Mouse (Mus musculus): ENCODE measurements around the gene Ifnar1. TPM values are rescaled to one million over a fixed set of nuclear protein-coding genes. Genes with fewer than 3 reads are reported as not detected.

Gene Ifnar1
- polyA plus RNA-seq, 1 experiment from 2014 or later: 51.4 TPM

- no peak for ATAC-seq (replicated peaks; ENCODE audit: low FRiP score)
- Histone ChIP-seq H3K9ac (ENCODE audit: low read length) (peak overlapping the region; percentile 61), H3K27ac (ENCODE audit: low read depth, low read length) (no peak overlapping the region)
Measured at GRCm38 (mm10) chr16:91463836-91464400, 21.1 kb upstream of the Ifnar1 start.

GRCm38 (mm10) chr16:91464594-91465504 lies 20.2 kb upstream of the Ifnar1 start:
- H3K9me3 ChIP-seq (ENCODE audit: control insufficient read depth, low read length): no peaks in the 10 kb centered on the region
- H3K27me3 ChIP-seq (ENCODE audit: control insufficient read depth, insufficient read depth, low read length): no peaks in the 10 kb centered on the region
- ATAC-seq (replicated peaks; ENCODE audit: low FRiP score): peak; percentile 96
- peak overlapping the region; percentile 43 for H3K4me3 ChIP-seq (ENCODE audit: low read depth, low read length)
- H3K9ac ChIP-seq (ENCODE audit: low read length): peak overlapping the region; percentile 61
- under 1% methylated on average over 44 of the region's 44 CpGs for WGBS
- peaks cover 8% of the 10 kb centered on the region for H3K4me1 ChIP-seq (replicated peaks; ENCODE audit: control insufficient read depth, insufficient read depth, low read length)
- DNase-seq (ENCODE audit: low spot score): peak; percentile 97
- peak overlapping the region; percentile 51; the same call in 1 of the 2 replicates for H3K27ac ChIP-seq (ENCODE audit: low read depth, low read length)
- peak overlapping the region; percentile 94 for H3K4me2 ChIP-seq (ENCODE audit: low read depth, low read length, severe bottlenecking)
- no peaks in the 10 kb centered on the region for H3K36me3 ChIP-seq (ENCODE audit: control insufficient read depth, insufficient read depth, low read length)

More at GRCm38 (mm10) chr16:91463836-91464400, 21.1 kb upstream of the Ifnar1 start:
- Histone ChIP-seq H3K4me2 (ENCODE audit: low read depth, low read length, severe bottlenecking) (peak overlapping the region; percentile 94), H3K36me3 (ENCODE audit: control insufficient read depth, insufficient read depth, low read length) (no peaks in the 10 kb centered on the region), H3K4me3 (ENCODE audit: low read depth, low read length) (peak overlapping the region; percentile 43), H3K9me3 (ENCODE audit: control insufficient read depth, low read length) (no peaks in the 10 kb centered on the region), H3K27me3 (ENCODE audit: control insufficient read depth, insufficient read depth, low read length) (no peaks in the 10 kb centered on the region), H3K4me1 (replicated peaks; ENCODE audit: control insufficient read depth, insufficient read depth, low read length) (peaks cover 8% of the 10 kb centered on the region)
- 81% methylated on average over 4 of the region's 4 CpGs for WGBS
- DNase-seq (ENCODE audit: low spot score): no peak

GRCm38 (mm10) chr16:91465505-91466240 lies 19.4 kb upstream of the Ifnar1 start:
- ATAC-seq (replicated peaks; ENCODE audit: low FRiP score) (no peak), DNase-seq (ENCODE audit: low spot score) (no peak)

GRCm38 (mm10) chr16:91466566-91466965 lies 18.5 kb upstream of the Ifnar1 start:
- Histone ChIP-seq H3K9ac (ENCODE audit: low read length) (no peak overlapping the region), H3K4me2 (ENCODE audit: low read depth, low read length, severe bottlenecking) (no peak overlapping the region), H3K27me3 (ENCODE audit: control insufficient read depth, insufficient read depth, low read length) (no peaks in the 10 kb centered on the region), H3K4me3 (ENCODE audit: low read depth, low read length) (no peak overlapping the region), H3K27ac (ENCODE audit: low read depth, low read length) (no peak overlapping the region), H3K4me1 (replicated peaks; ENCODE audit: control insufficient read depth, insufficient read depth, low read length) (peaks cover 8% of the 10 kb centered on the region), H3K36me3 (ENCODE audit: control insufficient read depth, insufficient read depth, low read length) (no peaks in the 10 kb centered on the region), H3K9me3 (ENCODE audit: control insufficient read depth, low read length) (no peaks in the 10 kb centered on the region)
- ATAC-seq (replicated peaks; ENCODE audit: low FRiP score) (no peak), DNase-seq (ENCODE audit: low spot score) (peak; percentile 61)
- WGBS: 62% methylated on average over 6 of the region's 6 CpGs

More at GRCm38 (mm10) chr16:91465505-91466240, 19.4 kb upstream of the Ifnar1 start:
- Histone ChIP-seq H3K36me3 (ENCODE audit: control insufficient read depth, insufficient read depth, low read length) (no peaks in the 10 kb centered on the region), H3K27ac (ENCODE audit: low read depth, low read length) (no peak overlapping the region), H3K4me3 (ENCODE audit: low read depth, low read length) (peak overlapping the region; percentile 43), H3K4me1 (replicated peaks; ENCODE audit: control insufficient read depth, insufficient read depth, low read length) (peaks cover 8% of the 10 kb centered on the region), H3K4me2 (ENCODE audit: low read depth, low read length, severe bottlenecking) (peak overlapping the region; percentile 94), H3K9ac (ENCODE audit: low read length) (peak overlapping the region; percentile 61), H3K9me3 (ENCODE audit: control insufficient read depth, low read length) (no peaks in the 10 kb centered on the region), H3K27me3 (ENCODE audit: control insufficient read depth, insufficient read depth, low read length) (no peaks in the 10 kb centered on the region)
- WGBS: 54% methylated on average over 13 of the region's 13 CpGs

- no peak overlapping the region for H3K9ac ChIP-seq (ENCODE audit: low read length)
- no peak for ATAC-seq (replicated peaks; ENCODE audit: low FRiP score)
- no peaks in the 10 kb centered on the region for H3K9me3 ChIP-seq (ENCODE audit: control insufficient read depth, low read length)
- WGBS: 89% methylated on average over 3 of the region's 3 CpGs
- H3K4me1 ChIP-seq (replicated peaks; ENCODE audit: control insufficient read depth, insufficient read depth, low read length): peaks cover 6% of the 10 kb centered on the region
- H3K27me3 ChIP-seq (ENCODE audit: control insufficient read depth, insufficient read depth, low read length): no peaks in the 10 kb centered on the region
- no peak overlapping the region for H3K4me2 ChIP-seq (ENCODE audit: low read depth, low read length, severe bottlenecking)
- H3K4me3 ChIP-seq (ENCODE audit: low read depth, low read length): no peak overlapping the region
- no peak for DNase-seq (ENCODE audit: low spot score)
- H3K36me3 ChIP-seq (ENCODE audit: control insufficient read depth, insufficient read depth, low read length): no peaks in the 10 kb centered on the region
- no peak overlapping the region for H3K27ac ChIP-seq (ENCODE audit: low read depth, low read length)
Measured at GRCm38 (mm10) chr16:91470470-91470869, 14.6 kb upstream of the Ifnar1 start.

GRCm38 (mm10) chr16:91471481-91471880 lies 13.6 kb upstream of the Ifnar1 start:
- no peaks in the 10 kb centered on the region for H3K9me3 ChIP-seq (ENCODE audit: control insufficient read depth, low read length)
- DNase-seq (ENCODE audit: low spot score) (no peak), ATAC-seq (replicated peaks; ENCODE audit: low FRiP score) (no peak)
- H3K27ac ChIP-seq (ENCODE audit: low read depth, low read length): no peak overlapping the region
- H3K9ac ChIP-seq (ENCODE audit: low read length): no peak overlapping the region
- no peak overlapping the region for H3K4me3 ChIP-seq (ENCODE audit: low read depth, low read length)
- 0 out of 2 replicates have a peak, but pooled peaks cover under 1% of the 10 kb centered on the region for H3K4me1 ChIP-seq (replicated peaks; ENCODE audit: control insufficient read depth, insufficient read depth, low read length)
- no peak overlapping the region for H3K4me2 ChIP-seq (ENCODE audit: low read depth, low read length, severe bottlenecking)
- H3K27me3 ChIP-seq (ENCODE audit: control insufficient read depth, insufficient read depth, low read length): no peaks in the 10 kb centered on the region
- H3K36me3 ChIP-seq (ENCODE audit: control insufficient read depth, insufficient read depth, low read length): no peaks in the 10 kb centered on the region
- WGBS: 84% methylated on average over 6 of the region's 6 CpGs

- 61% methylated on average over 7 of the region's 7 CpGs for WGBS
Measured at GRCm38 (mm10) chr16:91475753-91476152, 9.3 kb upstream of the Ifnar1 start.

GRCm38 (mm10) chr16:91478067-91478466 lies 7.0 kb upstream of the Ifnar1 start:
- H3K4me1 ChIP-seq (replicated peaks; ENCODE audit: control insufficient read depth, insufficient read depth, low read length): no peaks in the 10 kb centered on the region
- no peaks in the 10 kb centered on the region for H3K27me3 ChIP-seq (ENCODE audit: control insufficient read depth, insufficient read depth, low read length)
- no peak overlapping the region for H3K9ac ChIP-seq (ENCODE audit: low read length)
- 80% methylated on average over 1 of the region's 1 CpGs for WGBS
- H3K4me2 ChIP-seq (ENCODE audit: low read depth, low read length, severe bottlenecking): no peak overlapping the region
- DNase-seq (ENCODE audit: low spot score) (no peak), ATAC-seq (replicated peaks; ENCODE audit: low FRiP score) (no peak)
- H3K4me3 ChIP-seq (ENCODE audit: low read depth, low read length): no peak overlapping the region
- H3K9me3 ChIP-seq (ENCODE audit: control insufficient read depth, low read length): no peaks in the 10 kb centered on the region
- H3K36me3 ChIP-seq (ENCODE audit: control insufficient read depth, insufficient read depth, low read length): no peaks in the 10 kb centered on the region
- H3K27ac ChIP-seq (ENCODE audit: low read depth, low read length): no peak overlapping the region

More at GRCm38 (mm10) chr16:91475753-91476152, 9.3 kb upstream of the Ifnar1 start:
- Histone ChIP-seq H3K27me3 (ENCODE audit: control insufficient read depth, insufficient read depth, low read length) (no peaks in the 10 kb centered on the region), H3K27ac (ENCODE audit: low read depth, low read length) (no peak overlapping the region), H3K4me2 (ENCODE audit: low read depth, low read length, severe bottlenecking) (no peak overlapping the region), H3K4me3 (ENCODE audit: low read depth, low read length) (no peak overlapping the region), H3K4me1 (replicated peaks; ENCODE audit: control insufficient read depth, insufficient read depth, low read length) (no peaks in the 10 kb centered on the region), H3K36me3 (ENCODE audit: control insufficient read depth, insufficient read depth, low read length) (no peaks in the 10 kb centered on the region), H3K9ac (ENCODE audit: low read length) (no peak overlapping the region), H3K9me3 (ENCODE audit: control insufficient read depth, low read length) (no peaks in the 10 kb centered on the region)
- no peak for DNase-seq (ENCODE audit: low spot score)
- ATAC-seq (replicated peaks; ENCODE audit: low FRiP score): no peak
